In the genomic region with DNA sequence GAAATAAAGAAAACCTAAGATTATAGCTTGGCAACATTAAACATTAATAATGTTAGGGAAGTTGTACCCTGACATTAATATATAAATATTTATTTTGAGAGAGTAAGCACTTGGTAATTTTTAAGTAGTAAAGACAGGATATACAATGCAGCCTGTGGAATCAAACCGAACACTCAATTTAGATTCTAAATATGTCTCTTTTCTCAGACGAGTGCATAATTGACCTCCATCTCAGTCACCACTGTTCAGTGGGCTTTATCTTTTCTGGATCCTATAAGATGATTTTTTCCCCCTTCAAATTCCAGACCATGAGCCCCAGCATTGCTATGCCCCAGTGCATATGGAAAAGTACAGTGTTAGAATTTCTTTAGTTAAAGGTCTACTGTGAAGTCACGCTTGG, we compare ENCODE assay signal across 21 mouse cellular contexts.
DNase-seq lines count a peak whose midpoint lies in the region; ATAC-seq lines count a peak whose summit lies in the region.
"Had no signal": no experiment of that assay in that cellular context is flagged by ENCODE, and none has a peak within 500 bp of the region (broad histone marks: within the 10 kb centered on the region; RNA-seq: fewer than 3 reads in every experiment).

No protein-coding gene starts in this region.

- H3K27ac ChIP-seq in hindbrain, embryonic 12.5 days: no peak overlapping the region
- no peak overlapping the region for H3K27ac ChIP-seq in hindbrain, embryonic 16.5 days (ENCODE audit: low read depth, low read length)
- no peak overlapping the region for H3K27ac ChIP-seq in lung, embryonic 15.5 days
- peak overlapping the region; percentile 28; the same call in 1 of the 2 replicates for H3K27ac ChIP-seq in midbrain, embryonic 10.5 days (replicated peaks)
- no peak overlapping the region for H3K27ac ChIP-seq in midbrain, embryonic 13.5 days
- H3K27ac ChIP-seq: embryonic facial prominence, embryonic 13.5 days; embryonic facial prominence, embryonic 15.5 days; forebrain, embryonic 10.5 days; forebrain, embryonic 12.5 days had no signal

- H3K4me2 ChIP-seq in hindbrain, embryonic 12.5 days (replicated peaks): no peak overlapping the region
- H3K4me2 ChIP-seq in hindbrain, embryonic 16.5 days (ENCODE audit: low read length): no peak overlapping the region
- no peak overlapping the region for H3K4me2 ChIP-seq in lung, embryonic 15.5 days
- no peak overlapping the region for H3K4me2 ChIP-seq in midbrain, embryonic 13.5 days (replicated peaks)
- H3K4me2 ChIP-seq: embryonic facial prominence, embryonic 13.5 days; embryonic facial prominence, embryonic 15.5 days; forebrain, embryonic 12.5 days had no signal

- H3K27me3 ChIP-seq in hindbrain, embryonic 12.5 days: no peaks in the 10 kb centered on the region
- H3K27me3 ChIP-seq in hindbrain, embryonic 16.5 days (replicated peaks; ENCODE audit: control insufficient read depth, insufficient read depth, low read length): no peaks in the 10 kb centered on the region
- no peaks in the 10 kb centered on the region for H3K27me3 ChIP-seq in lung, embryonic 15.5 days
- H3K27me3 ChIP-seq in midbrain, embryonic 10.5 days (ENCODE audit: low read depth, poor library complexity, severe bottlenecking): no peaks in the 10 kb centered on the region
- H3K27me3 ChIP-seq in midbrain, embryonic 13.5 days: no peaks in the 10 kb centered on the region
- H3K27me3 ChIP-seq: embryonic facial prominence, embryonic 13.5 days; embryonic facial prominence, embryonic 15.5 days; forebrain, embryonic 12.5 days had no signal

- H3K9ac ChIP-seq in hindbrain, embryonic 12.5 days: no peak overlapping the region
- H3K9ac ChIP-seq in hindbrain, embryonic 16.5 days (ENCODE audit: low read depth, low read length): no peak overlapping the region
- H3K9ac ChIP-seq in lung, embryonic 15.5 days: no peak overlapping the region
- H3K9ac ChIP-seq in midbrain, embryonic 13.5 days (replicated peaks): no peak overlapping the region
- H3K9ac ChIP-seq: embryonic facial prominence, embryonic 13.5 days; embryonic facial prominence, embryonic 15.5 days; forebrain, embryonic 12.5 days had no signal

- no peak for DNase-seq in lung, adult 18-20 months
- no peak for DNase-seq in midbrain, embryonic 10.5 days (ENCODE audit: low spot score)
- DNase-seq: adrenal gland, adult 2 months; adrenal gland, postnatal 10 days; adrenal gland, postnatal 25 days; cerebellum, adult 11 months; cerebellum, adult 18-20 months; cerebellum, adult 8-10 months; cerebellum, adult 9-11 months; cerebellum, postnatal 14 days; cerebellum, postnatal 36 days had no signal

- no peak overlapping the region for H3K4me3 ChIP-seq in hindbrain, embryonic 12.5 days
- no peak overlapping the region for H3K4me3 ChIP-seq in hindbrain, embryonic 16.5 days (ENCODE audit: low read length)
- no peak overlapping the region for H3K4me3 ChIP-seq in lung, embryonic 15.5 days
- no peak overlapping the region for H3K4me3 ChIP-seq in midbrain, embryonic 10.5 days
- H3K4me3 ChIP-seq in midbrain, embryonic 13.5 days (replicated peaks): no peak overlapping the region
- H3K4me3 ChIP-seq: embryonic facial prominence, embryonic 13.5 days; embryonic facial prominence, embryonic 15.5 days; erythroblast, embryonic 14.5 days; forebrain, embryonic 10.5 days; forebrain, embryonic 12.5 days had no signal

- H3K9me3 ChIP-seq in hindbrain, embryonic 12.5 days (replicated peaks): no peaks in the 10 kb centered on the region
- no peaks in the 10 kb centered on the region for H3K9me3 ChIP-seq in hindbrain, embryonic 16.5 days (ENCODE audit: control insufficient read depth, low read length)
- no peaks in the 10 kb centered on the region for H3K9me3 ChIP-seq in lung, embryonic 15.5 days
- H3K9me3 ChIP-seq in midbrain, embryonic 10.5 days (replicated peaks): no peaks in the 10 kb centered on the region
- H3K9me3 ChIP-seq in midbrain, embryonic 13.5 days: no peaks in the 10 kb centered on the region
- H3K9me3 ChIP-seq: embryonic facial prominence, embryonic 13.5 days; embryonic facial prominence, embryonic 15.5 days; forebrain, embryonic 10.5 days; forebrain, embryonic 12.5 days had no signal

- WGBS in hindbrain, embryonic 12.5 days: 60% methylated on average over 3 of the region's 3 CpGs
- WGBS in hindbrain, embryonic 16.5 days: 66% methylated on average over 3 of the region's 3 CpGs
- WGBS in lung, embryonic 15.5 days: 43% methylated on average over 3 of the region's 3 CpGs
- 77% methylated on average over 3 of the region's 3 CpGs for WGBS in midbrain, embryonic 10.5 days
- WGBS in midbrain, embryonic 13.5 days: 61% methylated on average over 3 of the region's 3 CpGs

- peaks cover 9% of the 10 kb centered on the region for H3K4me1 ChIP-seq in hindbrain, embryonic 12.5 days
- H3K4me1 ChIP-seq in hindbrain, embryonic 16.5 days (ENCODE audit: control insufficient read depth, insufficient read depth, low read depth, low read length): no peaks in the 10 kb centered on the region
- H3K4me1 ChIP-seq in lung, embryonic 15.5 days: peaks cover 4% of the 10 kb centered on the region; the same call in 1 of the 2 replicates
- peaks cover 12% of the 10 kb centered on the region for H3K4me1 ChIP-seq in midbrain, embryonic 10.5 days
- H3K4me1 ChIP-seq in midbrain, embryonic 13.5 days (replicated peaks): 0 out of 2 replicates have a peak, but pooled peaks cover 2% of the 10 kb centered on the region
- H3K4me1 ChIP-seq: embryonic facial prominence, embryonic 13.5 days; embryonic facial prominence, embryonic 15.5 days had no signal

- no peaks in the 10 kb centered on the region for H3K36me3 ChIP-seq in hindbrain, embryonic 12.5 days
- no peaks in the 10 kb centered on the region for H3K36me3 ChIP-seq in hindbrain, embryonic 16.5 days (ENCODE audit: control insufficient read depth, insufficient read depth, low read length)
- no peaks in the 10 kb centered on the region for H3K36me3 ChIP-seq in lung, embryonic 15.5 days
- no peaks in the 10 kb centered on the region for H3K36me3 ChIP-seq in midbrain, embryonic 10.5 days
- H3K36me3 ChIP-seq in midbrain, embryonic 13.5 days: no peaks in the 10 kb centered on the region
- H3K36me3 ChIP-seq: embryonic facial prominence, embryonic 13.5 days; embryonic facial prominence, embryonic 15.5 days; forebrain, embryonic 10.5 days; forebrain, embryonic 12.5 days had no signal

- ATAC-seq in hindbrain, embryonic 12.5 days (ENCODE audit: low FRiP score): peak; percentile 20; the same call in 1 of the 2 replicates
- no peak for ATAC-seq in hindbrain, embryonic 16.5 days
- peak; percentile 39; the same call in 1 of the 2 replicates for ATAC-seq in lung, embryonic 15.5 days (ENCODE audit: borderline replicate concordance, extremely low read depth, low FRiP score, low TSS enrichment)
- ATAC-seq in midbrain, embryonic 13.5 days: no peak
- ATAC-seq: forebrain, embryonic 14.5 days had no signal

Comparison
In these comparisons a context has a peak if more than half of its experiments do, and no peak if none do; other contexts are left out.
1. ATAC-seq: peak in hindbrain, embryonic 12.5 days (single experiment) and lung, embryonic 15.5 days (single experiment); none in hindbrain, embryonic 16.5 days (single experiment) and midbrain, embryonic 13.5 days (single experiment).